Mouse (Mus musculus) lung, embryonic 14.5 days (tissue): ENCODE results near the gene Gm498. TPM values are rescaled to one million over a fixed set of nuclear protein-coding genes. Genes with fewer than 3 reads are reported as not detected.
A peak's percentile ranks its signal among the peaks of the same experiment; 100 is the strongest.

ENCODE experiments used
- ATAC-seq: fragments of 200-750 bp; cut with Nextera tagmentation; 2 replicates; pipeline ENCODE4 v1.8.0; 2017; ENCODE audit warnings: mild to moderate bottlenecking, moderate TSS enrichment, moderate library complexity; ENCODE audit not compliant: insufficient read depth
- DNase-seq: peaks from one replicate; pipeline ENCODE4 v3.0.0-alpha.2; 2015
- H3K27ac ChIP-seq: fragments of 300-500 bp; sonication (generic); 2 replicates; pipeline ENCODE4 v1.5.1; 2014; ENCODE audit warnings: low read depth, mild to moderate bottlenecking, moderate library complexity
- H3K27me3 ChIP-seq: fragments of 300-500 bp; sonication (generic); 2 replicates; pipeline ENCODE4 v1.6.1; 2014; ENCODE audit warnings: low read length, control low read depth; ENCODE audit not compliant: insufficient read depth
- H3K36me3 ChIP-seq: fragments of 300-500 bp; sonication (generic); 2 replicates; pipeline ENCODE4 v1.6.1; 2014; ENCODE audit warnings: control low read depth; ENCODE audit not compliant: insufficient read depth
- H3K4me1 ChIP-seq: fragments of 300-500 bp; sonication (generic); 2 replicates; pipeline ENCODE4 v1.6.1; 2014; ENCODE audit warnings: antibody characterized with exemption, control low read depth; ENCODE audit not compliant: insufficient read depth
- H3K4me2 ChIP-seq: fragments of 300-500 bp; sonication (generic); 2 replicates; pipeline ENCODE4 v1.6.1; 2014; ENCODE audit warnings: mild to moderate bottlenecking
- H3K4me3 ChIP-seq: fragments of 300-500 bp; sonication (generic); 2 replicates; pipeline ENCODE4 v1.5.1; 2014; ENCODE audit warnings: low read depth, low read length
- H3K9ac ChIP-seq: fragments of 300-500 bp; sonication (generic); 2 replicates; pipeline ENCODE4 v1.6.1; 2014
- H3K9me3 ChIP-seq: fragments of 300-500 bp; sonication (generic); 2 replicates; pipeline ENCODE4 v1.6.1; 2016; ENCODE audit warnings: low read depth, low read length, control low read depth
- CTCF ChIP-seq: IDR thresholded peaks from 2 replicates; pipeline ENCODE4 v1.5.1; 2016; ENCODE audit warnings: antibody characterized with exemption, low read depth
- WGBS: fragments of 180-500 bp; shearing (Covaris S2); extraction: QIAGEN DNeasy Blood & Tissue Kit; methylation state at CpG from one replicate; pipeline ENCODE4 v1.1.7; 2014; 5-methylcytosine and 5-hydroxymethylcytosine counted together
- polyA plus RNA-seq: library from polyadenylated mRNA; unstranded; fragments of >200 nt; fragmentation: Nextera tagmentation; extraction: Ambion mirVana; gene quantifications from 2 replicates; pipeline ENCODE4 v1.2.1, GENCODE M21; 2014

Gm498 gene
- polyA plus RNA-seq, 1 experiment from 2014 or later: not detected

GRCm38 (mm10) chr7:143891146-143891545, 24.5 kb downstream of the Gm498 start:
- Histone ChIP-seq H3K27me3 (no peaks in the 10 kb centered on the region), H3K9ac (no peak overlapping the region), H3K27ac (no peak overlapping the region), H3K9me3 (no peaks in the 10 kb centered on the region), H3K4me3 (no peak overlapping the region), H3K4me2 (no peak overlapping the region), H3K4me1 (no peaks in the 10 kb centered on the region), H3K36me3 (no peaks in the 10 kb centered on the region)
- TF ChIP-seq CTCF: no peak
- ATAC-seq (no peak), DNase-seq (no peak)
- WGBS: 73% methylated on average over 2 of the region's 2 CpGs

- Histone ChIP-seq H3K27ac (no peak overlapping the region), H3K27me3 (no peaks in the 10 kb centered on the region), H3K4me2 (no peak overlapping the region), H3K36me3 (no peaks in the 10 kb centered on the region), H3K4me3 (no peak overlapping the region), H3K4me1 (no peaks in the 10 kb centered on the region), H3K9ac (no peak overlapping the region), H3K9me3 (no peaks in the 10 kb centered on the region)
- no peak for DNase-seq
- no peak for TF ChIP-seq CTCF
- ATAC-seq: no peak
- WGBS: 73% methylated on average over 2 of the region's 2 CpGs
Observed at GRCm38 (mm10) chr7:143892361-143892760, 25.7 kb downstream of the Gm498 start.

- Histone ChIP-seq H3K9ac (no peak overlapping the region), H3K36me3 (no peaks in the 10 kb centered on the region), H3K4me3 (no peak overlapping the region), H3K27me3 (no peaks in the 10 kb centered on the region), H3K4me1 (no peaks in the 10 kb centered on the region), H3K4me2 (no peak overlapping the region), H3K27ac (no peak overlapping the region), H3K9me3 (no peaks in the 10 kb centered on the region)
- 9% methylated on average over 2 of the region's 2 CpGs for WGBS
- TF ChIP-seq CTCF: peak; percentile 59
- ATAC-seq (no peak), DNase-seq (peak; percentile 48)
Observed at GRCm38 (mm10) chr7:143900667-143901066, 34.0 kb downstream of the Gm498 start.

GRCm38 (mm10) chr7:143905176-143905575, 38.5 kb downstream of the Gm498 start:
- no peak overlapping the region for H3K27ac ChIP-seq
- no peaks in the 10 kb centered on the region for H3K36me3 ChIP-seq
- WGBS: 79% methylated on average over 1 of the region's 1 CpGs
- no peak for DNase-seq
- H3K4me3 ChIP-seq: no peak overlapping the region
- TF ChIP-seq CTCF: no peak
- ATAC-seq: no peak
- H3K9ac ChIP-seq: no peak overlapping the region
- no peak overlapping the region for H3K4me2 ChIP-seq
- no peaks in the 10 kb centered on the region for H3K27me3 ChIP-seq
- no peaks in the 10 kb centered on the region for H3K4me1 ChIP-seq
- H3K9me3 ChIP-seq: no peaks in the 10 kb centered on the region

GRCm38 (mm10) chr7:143905606-143906005, 39.0 kb downstream of the Gm498 start:
- H3K4me3 ChIP-seq: no peak overlapping the region
- ATAC-seq: no peak
- no peaks in the 10 kb centered on the region for H3K4me1 ChIP-seq
- no peaks in the 10 kb centered on the region for H3K27me3 ChIP-seq
- no peaks in the 10 kb centered on the region for H3K36me3 ChIP-seq
- no peaks in the 10 kb centered on the region for H3K9me3 ChIP-seq
- 74% methylated on average over 3 of the region's 3 CpGs for WGBS
- no peak for DNase-seq
- no peak overlapping the region for H3K9ac ChIP-seq
- H3K27ac ChIP-seq: no peak overlapping the region
- H3K4me2 ChIP-seq: no peak overlapping the region
- TF ChIP-seq CTCF: no peak

GRCm38 (mm10) chr7:143913611-143914010, 47.0 kb downstream of the Gm498 start:
- DNase-seq: no peak
- 77% methylated on average over 8 of the region's 8 CpGs for WGBS
- Histone ChIP-seq H3K36me3 (no peaks in the 10 kb centered on the region), H3K27me3 (no peaks in the 10 kb centered on the region), H3K4me2 (no peak overlapping the region), H3K9me3 (peaks cover 3% of the 10 kb centered on the region; the same call in 1 of the 2 replicates), H3K4me1 (no peaks in the 10 kb centered on the region), H3K9ac (no peak overlapping the region), H3K4me3 (no peak overlapping the region), H3K27ac (no peak overlapping the region)
- ATAC-seq: no peak
- TF ChIP-seq CTCF: no peak

GRCm38 (mm10) chr7:143919031-143919679, 52.5 kb downstream of the Gm498 start:
- WGBS: 53% methylated on average over 3 of the region's 3 CpGs
- Histone ChIP-seq H3K27ac (peak overlapping the region; percentile 43; the same call in 1 of the 2 replicates), H3K4me2 (peak overlapping the region; percentile 12; the same call in 1 of the 2 replicates), H3K4me3 (no peak overlapping the region), H3K9me3 (peaks cover 3% of the 10 kb centered on the region; the same call in 1 of the 2 replicates), H3K4me1 (no peaks in the 10 kb centered on the region), H3K36me3 (no peaks in the 10 kb centered on the region), H3K9ac (no peak overlapping the region), H3K27me3 (no peaks in the 10 kb centered on the region)
- ATAC-seq: peak; percentile 81; the same call in 1 of the 2 replicates
- no peak for TF ChIP-seq CTCF
- peak; percentile 44 for DNase-seq
